Mouse (Mus musculus) bone marrow macrophage, adult 2 months (primary cell): Measurements from ENCODE around the gene Agpat2. TPM values are rescaled to one million over a fixed set of nuclear protein-coding genes. Genes with fewer than 3 reads are reported as not detected.

Experiments used
- H3K27ac ChIP-seq: 2 replicates; pipeline ENCODE4 v1.5.1; 2012; ENCODE audit warnings: low read depth, low read length; ENCODE audit not compliant: insufficient read depth
- H3K4me1 ChIP-seq: 2 replicates; pipeline ENCODE4 v1.6.1; 2012; ENCODE audit warnings: low read length; ENCODE audit not compliant: control insufficient read depth, insufficient read depth
- H3K4me3 ChIP-seq: 2 replicates; pipeline ENCODE4 v1.5.1; 2012; ENCODE audit warnings: mild to moderate bottlenecking, low read length, moderate library complexity; ENCODE audit not compliant: insufficient read depth
- CTCF ChIP-seq: IDR thresholded peaks from 2 replicates; pipeline ENCODE4 v1.5.1; 2012; ENCODE audit warnings: low read depth, mild to moderate bottlenecking, low read length, moderate library complexity
- POLR2A ChIP-seq: IDR thresholded peaks from 2 replicates; pipeline ENCODE4 v1.6.1; 2012; ENCODE audit warnings: mild to moderate bottlenecking, low read depth, low read length, borderline replicate concordance
- polyA plus RNA-seq: library from polyadenylated mRNA; stranded (reverse); fragments of >200 nt; gene quantifications from 2 replicates; pipeline ENCODE4 v1.2.4, GENCODE M21; 2012; ENCODE audit not compliant: missing spikeins, insufficient read depth, insufficient read length

Agpat2 gene
- polyA plus RNA-seq, 1 experiment = 35.3 TPM

- Histone ChIP-seq H3K27ac (no peak overlapping the region), H3K4me3 (no peak overlapping the region), H3K4me1 (peaks cover 43% of the 10 kb centered on the region)
- no peak for TF ChIP-seq POLR2A
- TF ChIP-seq CTCF = no peak
Observed at GRCm38 (mm10) chr2:26555076-26555475, 49.1 kb downstream of the Agpat2 start.

- H3K4me1 ChIP-seq = peaks cover 47% of the 10 kb centered on the region
- H3K4me3 ChIP-seq = no peak overlapping the region
- TF ChIP-seq CTCF = no peak
- no peak for TF ChIP-seq POLR2A
- H3K27ac ChIP-seq = no peak overlapping the region
Observed at GRCm38 (mm10) chr2:26553904-26554303, 50.3 kb downstream of the Agpat2 start.

GRCm38 (mm10) chr2:26552066-26552465 lies 52.2 kb downstream of the Agpat2 start:
- TF ChIP-seq CTCF (no peak), POLR2A (no peak)
- peaks cover 45% of the 10 kb centered on the region for H3K4me1 ChIP-seq
- no peak overlapping the region for H3K27ac ChIP-seq
- H3K4me3 ChIP-seq = no peak overlapping the region

- Histone ChIP-seq H3K4me1 (peaks cover 45% of the 10 kb centered on the region), H3K4me3 (no peak overlapping the region), H3K27ac (no peak overlapping the region)
Observed at GRCm38 (mm10) chr2:26551446-26551845, 52.8 kb downstream of the Agpat2 start.

GRCm38 (mm10) chr2:26550777-26551176 lies 53.4 kb downstream of the Agpat2 start:
- no peak for TF ChIP-seq POLR2A
- TF ChIP-seq CTCF = no peak
- Histone ChIP-seq H3K4me3 (no peak overlapping the region), H3K27ac (no peak overlapping the region)

More at GRCm38 (mm10) chr2:26551446-26551845, 52.8 kb downstream of the Agpat2 start:
- no peak for TF ChIP-seq POLR2A
- no peak for TF ChIP-seq CTCF

GRCm38 (mm10) chr2:26550205-26550604 lies 54.0 kb downstream of the Agpat2 start:
- no peak overlapping the region for H3K4me3 ChIP-seq
- TF ChIP-seq CTCF (no peak), POLR2A (no peak)
- H3K4me1 ChIP-seq = peaks cover 41% of the 10 kb centered on the region
- H3K27ac ChIP-seq = peak overlapping the region; percentile 47

More at GRCm38 (mm10) chr2:26550777-26551176, 53.4 kb downstream of the Agpat2 start:
- H3K4me1 ChIP-seq = peaks cover 45% of the 10 kb centered on the region

- Histone ChIP-seq H3K4me3 (no peak overlapping the region), H3K4me1 (peaks cover 37% of the 10 kb centered on the region), H3K27ac (peak overlapping the region; percentile 60)
- no peak for TF ChIP-seq POLR2A
Observed at GRCm38 (mm10) chr2:26549801-26550200, 54.4 kb downstream of the Agpat2 start.

- Histone ChIP-seq H3K27ac (no peak overlapping the region), H3K4me1 (peaks cover 35% of the 10 kb centered on the region), H3K4me3 (no peak overlapping the region)
- TF ChIP-seq POLR2A (no peak), CTCF (no peak)
Observed at GRCm38 (mm10) chr2:26547481-26547880, 56.7 kb downstream of the Agpat2 start.

- H3K4me3 ChIP-seq = no peak overlapping the region
- peaks cover 8% of the 10 kb centered on the region for H3K4me1 ChIP-seq
- H3K27ac ChIP-seq = no peak overlapping the region
- TF ChIP-seq CTCF (no peak), POLR2A (no peak)
Observed at GRCm38 (mm10) chr2:26544265-26544664, 60.0 kb downstream of the Agpat2 start.

GRCm38 (mm10) chr2:26543768-26544167 lies 60.4 kb downstream of the Agpat2 start:
- no peak overlapping the region for H3K27ac ChIP-seq
- peaks cover 4% of the 10 kb centered on the region for H3K4me1 ChIP-seq
- no peak overlapping the region for H3K4me3 ChIP-seq
- TF ChIP-seq CTCF = no peak
- TF ChIP-seq POLR2A = no peak

- Histone ChIP-seq H3K4me3 (no peak overlapping the region), H3K27ac (no peak overlapping the region), H3K4me1 (peaks cover 6% of the 10 kb centered on the region)
- TF ChIP-seq POLR2A = no peak
- no peak for TF ChIP-seq CTCF
Observed at GRCm38 (mm10) chr2:26543155-26543554, 61.1 kb downstream of the Agpat2 start.

Other genes starting within 250 kb of the Agpat2 start
- gene Card9, start 243.5 kb downstream of the Agpat2 start, polyA plus RNA-seq = 72.6 and 76.8 TPM in 2 replicates
- 16.3 and 18.3 TPM in 2 replicates for gene Snapc4, start 223.8 kb downstream of the Agpat2 start, polyA plus RNA-seq
- gene Entr1, start 215.1 kb downstream of the Agpat2 start, polyA plus RNA-seq = 61.5 and 70.4 TPM in 2 replicates
- gene Pmpca, start 215.1 kb downstream of the Agpat2 start, polyA plus RNA-seq = 38.5 and 51.6 TPM in 2 replicates
- 19.0 and 20.6 TPM in 2 replicates for gene Inpp5e, start 195.2 kb downstream of the Agpat2 start, polyA plus RNA-seq
- gene Sec16a, start 159.2 kb downstream of the Agpat2 start, polyA plus RNA-seq = 26.4 and 41.7 TPM in 2 replicates
- gene Notch1, start 87.8 kb downstream of the Agpat2 start, polyA plus RNA-seq = 27.6 and 36.4 TPM in 2 replicates
- 1.5 TPM in 1 of 2 replicates, not detected in the other for gene Egfl7, start 24.4 kb downstream of the Agpat2 start, polyA plus RNA-seq
- not detected in 2 replicates for gene Gm20532, start 17.8 kb downstream of the Agpat2 start, polyA plus RNA-seq
- gene Fam69b, start 24.0 kb upstream of the Agpat2 start, polyA plus RNA-seq = not detected in 2 replicates
- gene Lcn4, start 66.9 kb upstream of the Agpat2 start, polyA plus RNA-seq = not detected in 2 replicates